Mouse (Mus musculus) embryonic fibroblast, embryonic 13.5 days (primary cell): ENCODE results near the gene Gbx1.

Experiments used
- CTCF ChIP-seq: IDR thresholded peaks from 2 replicates; pipeline ENCODE4 v1.5.1; 2011; ENCODE audit warnings: mild to moderate bottlenecking, control low read depth, low read length, moderate library complexity, borderline replicate concordance; ENCODE audit not compliant: insufficient read depth
- POLR2A ChIP-seq: IDR thresholded peaks from 2 replicates; pipeline ENCODE4 v1.6.1; 2011; ENCODE audit warnings: low read depth, mild to moderate bottlenecking, control low read depth, low read length, moderate library complexity

- TF ChIP-seq POLR2A = no peak
- no peak for TF ChIP-seq CTCF
Measured at GRCm38 (mm10) chr5:24474025-24474722, 52.8 kb downstream of the Gbx1 start.
